Mouse (Mus musculus) intestine, embryonic 14.5 days (tissue): Measurements from ENCODE around the gene Pou2af1. TPM values are rescaled to one million over a fixed set of nuclear protein-coding genes. Genes with fewer than 3 reads are reported as not detected.

Experiments used
- ATAC-seq: fragments of 200-750 bp; cut with Nextera tagmentation; replicated peaks from 2 replicates; pipeline ENCODE4 v1.8.0; 2017; ENCODE audit warnings: low read depth, moderate number of reproducible peaks, moderate TSS enrichment, moderate library complexity; ENCODE audit not compliant: low FRiP score, low TSS enrichment
- DNase-seq: peaks from one replicate; pipeline ENCODE4 v3.0.0-alpha.2; 2018; ENCODE audit warnings: low spot score
- H3K27ac ChIP-seq: fragments of 300-500 bp; sonication (generic); 2 replicates; pipeline ENCODE4 v1.5.1; 2014; ENCODE audit warnings: low read depth, mild to moderate bottlenecking, control low read depth
- H3K27me3 ChIP-seq: fragments of 300-500 bp; sonication (generic); replicated peaks from 2 replicates; pipeline ENCODE4 v1.6.1; 2014; ENCODE audit warnings: low read length, control low read depth; ENCODE audit not compliant: control insufficient read depth, insufficient read depth
- H3K36me3 ChIP-seq: fragments of 300-500 bp; sonication (generic); 2 replicates; pipeline ENCODE4 v1.6.1; 2014; ENCODE audit warnings: low read length, control low read depth; ENCODE audit not compliant: control insufficient read depth, insufficient read depth
- H3K4me1 ChIP-seq: fragments of 300-500 bp; sonication (generic); replicated peaks from 2 replicates; pipeline ENCODE4 v1.6.1; 2014; ENCODE audit warnings: low read length, control low read depth, mixed read lengths; ENCODE audit not compliant: control insufficient read depth, insufficient read depth
- H3K4me2 ChIP-seq: fragments of 300-500 bp; sonication (generic); 2 replicates; pipeline ENCODE4 v1.6.1; 2014; ENCODE audit warnings: low read length
- H3K4me3 ChIP-seq: fragments of 300-500 bp; sonication (generic); 2 replicates; pipeline ENCODE4 v1.5.1; 2014; ENCODE audit warnings: low read depth, low read length, control low read depth, mixed read lengths
- H3K9ac ChIP-seq: fragments of 300-500 bp; sonication (generic); 2 replicates; pipeline ENCODE4 v1.6.1; 2014; ENCODE audit warnings: mild to moderate bottlenecking, low read length
- H3K9me3 ChIP-seq: fragments of 300-500 bp; sonication (generic); 2 replicates; pipeline ENCODE4 v1.6.1; 2016; ENCODE audit warnings: low read length, control low read depth; ENCODE audit not compliant: control insufficient read depth
- WGBS: fragments of 180-500 bp; shearing (Covaris S2); extraction: QIAGEN DNeasy Blood & Tissue Kit; methylation state at CpG from one replicate; pipeline ENCODE4 v1.1.7; 2014; 5-methylcytosine and 5-hydroxymethylcytosine counted together
- polyA plus RNA-seq: library from polyadenylated mRNA; unstranded; fragments of >200 nt; fragmentation: Nextera tagmentation; extraction: Ambion mirVana; gene quantifications from 2 replicates; pipeline ENCODE4 v1.2.1, GENCODE M21; 2014

Pou2af1 gene
- polyA plus RNA-seq, 1 experiment from 2014 or later: 0.16 TPM

GRCm38 (mm10) chr9:51175722-51176121 is 37.8 kb upstream of the Pou2af1 start:
- H3K9me3 ChIP-seq: no peaks in the 10 kb centered on the region
- H3K36me3 ChIP-seq: no peaks in the 10 kb centered on the region
- no peak for DNase-seq
- no peak overlapping the region for H3K27ac ChIP-seq
- no peak for ATAC-seq
- H3K4me1 ChIP-seq: no peaks in the 10 kb centered on the region
- no peak overlapping the region for H3K4me3 ChIP-seq
- WGBS: 83% methylated on average over 1 of the region's 1 CpGs
- no peak overlapping the region for H3K4me2 ChIP-seq
- no peak overlapping the region for H3K9ac ChIP-seq
- no peaks in the 10 kb centered on the region for H3K27me3 ChIP-seq

GRCm38 (mm10) chr9:51178297-51178696 is 35.2 kb upstream of the Pou2af1 start:
- Histone ChIP-seq H3K9ac (no peak overlapping the region), H3K4me2 (no peak overlapping the region), H3K4me3 (no peak overlapping the region), H3K36me3 (no peaks in the 10 kb centered on the region), H3K9me3 (no peaks in the 10 kb centered on the region), H3K27me3 (no peaks in the 10 kb centered on the region), H3K27ac (no peak overlapping the region), H3K4me1 (no peaks in the 10 kb centered on the region)
- DNase-seq: no peak
- 88% methylated on average over 1 of the region's 1 CpGs for WGBS
- ATAC-seq: no peak

DNA sequence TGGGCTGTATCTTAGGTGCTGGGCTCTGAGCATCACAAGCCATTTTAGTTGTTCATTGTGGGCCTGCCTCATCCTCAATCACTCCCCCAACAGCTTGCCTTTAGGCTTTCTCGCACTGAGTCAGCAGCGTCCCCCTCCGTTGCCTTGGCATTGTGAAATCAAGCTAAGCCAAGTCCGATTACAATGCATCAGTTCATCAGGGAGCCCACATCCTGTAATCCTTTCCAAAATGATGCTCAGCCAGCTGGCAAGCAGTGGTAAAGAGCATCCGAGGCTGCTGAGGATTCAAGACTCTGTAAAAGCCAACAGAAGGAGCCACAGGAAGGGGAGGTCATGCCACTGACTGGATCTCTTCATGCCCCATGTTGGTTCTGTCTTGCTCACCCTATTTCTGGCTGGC is 32.9 kb upstream of the Pou2af1 start:
- no peak for DNase-seq
- no peak for ATAC-seq
- Histone ChIP-seq H3K4me2 (no peak overlapping the region), H3K4me3 (no peak overlapping the region), H3K9me3 (no peaks in the 10 kb centered on the region), H3K27ac (no peak overlapping the region), H3K9ac (no peak overlapping the region), H3K27me3 (no peaks in the 10 kb centered on the region), H3K4me1 (no peaks in the 10 kb centered on the region), H3K36me3 (no peaks in the 10 kb centered on the region)
- 79% methylated on average over 5 of the region's 5 CpGs for WGBS

DNA sequence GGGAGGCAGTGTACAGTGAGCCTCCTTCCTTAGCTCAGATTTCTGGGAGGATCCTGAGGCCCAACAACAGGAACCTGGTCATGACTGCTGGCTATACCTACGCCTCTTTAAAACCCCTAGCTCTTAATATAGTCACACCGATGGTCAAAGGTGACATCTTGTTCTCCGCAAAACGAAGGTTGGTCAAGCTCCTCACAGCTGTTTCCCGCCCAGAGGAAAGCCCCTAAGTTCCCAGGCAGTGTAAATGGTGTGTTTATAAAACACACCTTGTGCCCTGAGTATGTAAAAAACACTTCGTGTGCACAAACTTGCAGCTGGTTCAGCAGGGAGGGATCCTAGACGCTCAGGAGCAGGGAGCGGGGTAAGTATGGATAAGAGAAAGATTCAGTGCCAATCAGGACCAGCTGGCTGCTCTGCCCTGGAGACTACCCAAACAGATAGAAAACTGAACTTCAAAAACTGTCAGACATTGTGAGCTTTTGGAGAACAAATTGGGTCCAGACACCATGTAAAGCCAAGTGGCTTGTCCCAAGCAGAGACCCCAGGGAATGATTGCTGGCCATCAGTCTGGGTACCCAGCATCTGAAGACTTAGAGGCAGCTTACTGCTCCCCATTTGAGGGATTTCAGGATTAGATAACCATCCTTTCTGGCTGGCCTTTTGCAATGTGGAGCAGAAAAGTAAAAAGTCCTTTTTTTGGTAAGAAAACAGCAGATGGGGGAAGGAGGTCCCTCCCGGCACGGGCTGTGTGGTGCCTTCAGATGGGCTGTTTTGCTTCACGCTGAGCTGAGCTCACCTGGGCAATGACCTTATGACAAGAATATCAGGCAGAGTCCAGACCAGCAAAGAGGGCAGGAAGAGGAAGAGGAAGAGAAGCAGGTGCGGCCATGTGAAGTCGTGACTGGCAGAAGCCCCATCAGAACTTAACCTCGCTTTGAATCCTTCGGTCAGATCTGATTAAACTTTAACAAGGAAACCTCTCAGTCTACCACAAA is 30.5 kb upstream of the Pou2af1 start:
- WGBS: 75% methylated on average over 15 of the region's 15 CpGs
- Histone ChIP-seq H3K27me3 (no peaks in the 10 kb centered on the region), H3K9ac (no peak overlapping the region), H3K4me3 (no peak overlapping the region), H3K4me1 (no peaks in the 10 kb centered on the region), H3K27ac (no peak overlapping the region), H3K4me2 (no peak overlapping the region), H3K9me3 (no peaks in the 10 kb centered on the region), H3K36me3 (no peaks in the 10 kb centered on the region)
- ATAC-seq (no peak), DNase-seq (no peak)

- Histone ChIP-seq H3K27ac (no peak overlapping the region), H3K36me3 (no peaks in the 10 kb centered on the region), H3K9me3 (no peaks in the 10 kb centered on the region), H3K9ac (no peak overlapping the region), H3K4me1 (no peaks in the 10 kb centered on the region), H3K27me3 (no peaks in the 10 kb centered on the region), H3K4me3 (no peak overlapping the region), H3K4me2 (no peak overlapping the region)
- DNase-seq (no peak), ATAC-seq (no peak)
- 71% methylated on average over 4 of the region's 4 CpGs for WGBS
Observed at GRCm38 (mm10) chr9:51185386-51185785, 28.1 kb upstream of the Pou2af1 start.

DNA sequence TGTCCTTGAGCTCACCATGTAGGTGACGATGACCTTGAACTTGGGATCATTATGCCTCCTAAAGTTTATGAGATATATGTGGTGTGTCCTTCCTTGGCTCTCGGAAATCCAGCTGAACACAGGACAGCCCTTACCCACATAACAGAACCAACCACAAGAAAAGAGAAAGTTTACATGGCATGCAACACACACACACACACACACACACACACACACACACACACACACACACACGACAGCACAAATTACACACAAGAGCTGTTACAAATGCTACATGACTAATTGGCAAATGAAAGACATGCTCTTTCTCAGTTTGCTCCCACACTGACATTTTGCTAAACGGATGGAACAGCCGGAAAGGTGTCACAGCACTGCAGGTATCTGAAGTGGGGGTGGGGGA is 27.6 kb upstream of the Pou2af1 start:
- DNase-seq (no peak), ATAC-seq (no peak)
- Histone ChIP-seq H3K36me3 (no peaks in the 10 kb centered on the region), H3K27me3 (no peaks in the 10 kb centered on the region), H3K27ac (no peak overlapping the region), H3K4me3 (no peak overlapping the region), H3K9ac (no peak overlapping the region), H3K9me3 (no peaks in the 10 kb centered on the region), H3K4me1 (no peaks in the 10 kb centered on the region), H3K4me2 (no peak overlapping the region)
- 79% methylated on average over 5 of the region's 5 CpGs for WGBS

DNA sequence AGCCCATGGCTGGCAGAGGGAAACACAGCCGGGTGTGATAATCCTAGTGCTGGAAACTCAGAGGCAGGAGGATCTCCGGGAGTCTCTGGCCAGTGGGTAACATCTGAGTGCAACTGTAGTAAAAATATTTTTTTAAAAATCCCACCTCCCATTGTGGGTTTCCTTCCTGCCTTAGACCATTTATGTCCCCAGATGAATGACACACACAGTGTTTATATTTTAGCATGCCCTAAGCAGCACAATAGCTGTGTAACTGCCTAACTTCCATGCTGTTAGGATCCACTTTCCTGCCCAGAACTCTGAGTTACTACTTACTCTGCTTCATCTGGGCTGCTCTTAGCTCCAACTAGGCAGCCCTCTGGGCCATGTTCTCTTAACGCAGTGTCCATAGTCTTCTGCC is 22.9 kb upstream of the Pou2af1 start:
- Histone ChIP-seq H3K4me2 (no peak overlapping the region), H3K27me3 (no peaks in the 10 kb centered on the region), H3K27ac (no peak overlapping the region), H3K4me3 (no peak overlapping the region), H3K36me3 (no peaks in the 10 kb centered on the region), H3K9me3 (0 out of 2 replicates have a peak, but pooled peaks cover 3% of the 10 kb centered on the region), H3K9ac (no peak overlapping the region), H3K4me1 (no peaks in the 10 kb centered on the region)
- 86% methylated on average over 3 of the region's 3 CpGs for WGBS
- DNase-seq: no peak
- ATAC-seq: no peak

GRCm38 (mm10) chr9:51194790-51195189 is 18.7 kb upstream of the Pou2af1 start:
- ATAC-seq (no peak), DNase-seq (no peak)
- Histone ChIP-seq H3K9me3 (0 out of 2 replicates have a peak, but pooled peaks cover 3% of the 10 kb centered on the region), H3K4me3 (no peak overlapping the region), H3K36me3 (no peaks in the 10 kb centered on the region), H3K27me3 (no peaks in the 10 kb centered on the region), H3K9ac (no peak overlapping the region), H3K4me2 (no peak overlapping the region), H3K27ac (no peak overlapping the region), H3K4me1 (no peaks in the 10 kb centered on the region)
- WGBS: 80% methylated on average over 4 of the region's 4 CpGs

DNA sequence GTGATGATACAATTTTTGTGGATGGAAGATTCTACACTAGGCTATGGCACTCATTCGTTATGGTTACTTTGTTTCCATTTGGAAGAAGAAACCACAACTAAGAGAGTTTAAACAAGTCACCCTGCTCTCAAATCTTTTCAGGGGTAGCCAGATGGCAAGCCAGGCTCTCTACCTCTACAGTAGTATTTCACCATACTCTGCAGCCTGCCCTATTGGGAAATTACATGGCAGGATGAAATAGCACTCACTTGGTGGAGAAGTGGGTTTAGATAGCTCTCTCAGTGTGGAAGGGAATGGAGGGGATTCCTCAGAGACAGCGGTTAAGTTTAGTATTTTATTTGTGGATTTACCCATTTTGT is 4.6 kb upstream of the Pou2af1 start:
- no peaks in the 10 kb centered on the region for H3K36me3 ChIP-seq
- no peaks in the 10 kb centered on the region for H3K4me1 ChIP-seq
- 90% methylated on average over 2 of the region's 2 CpGs for WGBS
- H3K9me3 ChIP-seq: no peaks in the 10 kb centered on the region
- no peak overlapping the region for H3K9ac ChIP-seq
- H3K4me2 ChIP-seq: no peak overlapping the region
- ATAC-seq (no peak), DNase-seq (no peak)
- no peaks in the 10 kb centered on the region for H3K27me3 ChIP-seq
- no peak overlapping the region for H3K27ac ChIP-seq
- no peak overlapping the region for H3K4me3 ChIP-seq
